Mouse (Mus musculus) liver, adult 2 months (tissue): ENCODE measurements at regions not wholly inside any gene's neighbourhood (a gene's known extent, or its start where the extent isn't known, plus 50 kb on each side); places are given as distances from the start of the nearest gene placed in this dataset.
"Not testable (repeated sequence)": the region's sequence is repeated elsewhere in the genome, so short reads cannot be mapped to it uniquely, and the experiment has no call there.

ENCODE experiments used
- DNase-seq: peaks from one replicate; pipeline ENCODE4 v3.0.0-alpha.2; 2011; ENCODE audit warnings: low read depth, low spot score; ENCODE audit errors: extremely low read depth
- H3K27ac ChIP-seq: fragments of 200-500 bp; replicated peaks from 2 replicates; pipeline ENCODE4 v1.5.1; 2012; ENCODE audit warnings: low read depth, mild to moderate bottlenecking, control low read depth, inconsistent platforms, low read length; ENCODE audit not compliant: insufficient read depth
- H3K27me3 ChIP-seq: fragments of 200-500 bp; 2 replicates; pipeline ENCODE4 v1.6.1; 2012; ENCODE audit warnings: mild to moderate bottlenecking, moderate library complexity, low read length, inconsistent platforms; ENCODE audit not compliant: control insufficient read depth, insufficient read depth
- H3K36me3 ChIP-seq: fragments of 200-500 bp; 2 replicates; pipeline ENCODE4 v1.6.1; 2012; ENCODE audit warnings: low read length, inconsistent platforms; ENCODE audit not compliant: control insufficient read depth, insufficient read depth
- H3K4me1 ChIP-seq: fragments of 200-500 bp; 2 replicates; pipeline ENCODE4 v1.6.1; 2011; ENCODE audit warnings: low read length; ENCODE audit not compliant: control insufficient read depth, insufficient read depth
- H3K4me3 ChIP-seq: fragments of 200-500 bp; 2 replicates; pipeline ENCODE4 v1.5.1; 2011; ENCODE audit warnings: low read depth, mild to moderate bottlenecking, control low read depth, low read length, moderate library complexity; ENCODE audit not compliant: insufficient read depth
- H3K79me2 ChIP-seq: fragments of 200-500 bp; 2 replicates; pipeline ENCODE4 v1.6.1; 2012; ENCODE audit warnings: inconsistent platforms, mild to moderate bottlenecking, low read length, moderate library complexity; ENCODE audit not compliant: control insufficient read depth, insufficient read depth
- H3K9ac ChIP-seq: fragments of 200-500 bp; 2 replicates; pipeline ENCODE4 v1.6.1; 2012; ENCODE audit warnings: low read depth, mild to moderate bottlenecking, control low read depth, inconsistent platforms, low read length
- CTCF ChIP-seq: fragments of 200-500 bp; IDR thresholded peaks from 2 replicates; pipeline ENCODE4 v1.5.1; 2011; ENCODE audit warnings: low read depth, low read length, control low read depth
- POLR2A ChIP-seq: fragments of 200-500 bp; IDR thresholded peaks from 2 replicates; pipeline ENCODE4 v1.6.1; 2011; ENCODE audit warnings: low read length, control low read depth; ENCODE audit not compliant: insufficient read depth; ENCODE audit errors: extremely low read depth
- WGBS: fragments of 180-500 bp; shearing (Covaris S2); methylation state at CpG from one replicate; pipeline ENCODE4 v1.1.7; 2018; 5-methylcytosine and 5-hydroxymethylcytosine counted together

DNA sequence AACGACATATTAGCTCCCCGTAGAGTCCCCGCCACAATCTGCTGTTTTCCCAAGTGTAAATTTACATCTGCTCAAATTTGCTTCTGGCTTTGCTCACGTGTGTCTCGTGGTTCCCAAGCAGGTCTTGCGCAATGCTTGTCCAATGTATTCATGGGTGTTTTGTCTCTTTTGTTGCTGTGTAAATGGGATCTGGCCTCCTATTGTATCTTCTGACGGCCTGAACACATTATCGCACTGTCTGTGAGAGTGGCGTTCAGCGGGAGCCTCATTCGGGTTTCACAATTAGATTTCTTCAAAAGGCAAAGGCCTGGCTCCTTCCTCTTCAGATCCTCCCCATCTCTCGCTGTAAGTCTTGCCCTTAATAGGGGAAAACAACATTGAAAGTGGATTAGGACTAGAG, 274.5 kb downstream of the Fam19a5 start:
- TF ChIP-seq CTCF, result no peak
- no peak for TF ChIP-seq POLR2A
- no peak for DNase-seq
- no peaks in the 10 kb centered on the region for H3K27me3 ChIP-seq
- H3K9ac ChIP-seq, result no peak overlapping the region
- H3K79me2 ChIP-seq, result no peaks in the 10 kb centered on the region
- H3K27ac ChIP-seq, result no peak overlapping the region
- H3K4me1 ChIP-seq, result no peaks in the 10 kb centered on the region
- no peak overlapping the region for H3K4me3 ChIP-seq
- WGBS, result 73% methylated on average over 12 of the region's 12 CpGs
- H3K36me3 ChIP-seq, result no peaks in the 10 kb centered on the region

- no peak for TF ChIP-seq CTCF
These were observed 298.0 kb downstream of the Fam19a5 start for GRCm38 (mm10) chr15:87842097-87842496.

DNA sequence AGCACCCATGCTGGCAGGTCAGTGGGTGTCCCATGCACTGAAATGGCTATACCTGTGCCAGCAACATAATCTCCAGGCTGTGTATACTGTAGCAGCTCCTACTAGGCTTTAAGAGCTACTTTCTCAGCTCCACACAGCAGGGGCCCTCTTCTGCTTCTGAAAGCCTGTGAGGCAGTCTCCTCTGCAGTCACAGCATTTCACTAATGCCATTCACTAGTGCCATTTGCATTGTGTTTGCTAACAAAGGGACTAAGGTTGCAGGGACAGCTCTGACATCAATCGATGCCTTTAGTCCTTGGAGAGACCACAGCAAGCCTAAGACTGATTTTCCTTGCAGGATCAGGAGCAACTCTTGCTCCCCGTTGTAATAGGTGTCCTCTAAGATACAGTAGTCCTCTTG, 315.0 kb downstream of the Fam19a5 start:
- Histone ChIP-seq H3K79me2 (no peaks in the 10 kb centered on the region), H3K4me3 (no peak overlapping the region), H3K9ac (no peak overlapping the region), H3K27me3 (no peaks in the 10 kb centered on the region), H3K36me3 (no peaks in the 10 kb centered on the region), H3K27ac (no peak overlapping the region), H3K4me1 (no peaks in the 10 kb centered on the region)
- no peak for DNase-seq
- TF ChIP-seq CTCF, result no peak
- no peak for TF ChIP-seq POLR2A
- WGBS, result 18% methylated on average over 2 of the region's 2 CpGs

More at GRCm38 (mm10) chr15:87842097-87842496, 298.0 kb downstream of the Fam19a5 start:
- Histone ChIP-seq H3K4me1 (no peaks in the 10 kb centered on the region), H3K27me3 (no peaks in the 10 kb centered on the region), H3K9ac (no peak overlapping the region), H3K79me2 (no peaks in the 10 kb centered on the region), H3K36me3 (no peaks in the 10 kb centered on the region), H3K4me3 (no peak overlapping the region), H3K27ac (no peak overlapping the region)
- no peak for DNase-seq
- 40% methylated on average over 3 of the region's 3 CpGs for WGBS

DNA sequence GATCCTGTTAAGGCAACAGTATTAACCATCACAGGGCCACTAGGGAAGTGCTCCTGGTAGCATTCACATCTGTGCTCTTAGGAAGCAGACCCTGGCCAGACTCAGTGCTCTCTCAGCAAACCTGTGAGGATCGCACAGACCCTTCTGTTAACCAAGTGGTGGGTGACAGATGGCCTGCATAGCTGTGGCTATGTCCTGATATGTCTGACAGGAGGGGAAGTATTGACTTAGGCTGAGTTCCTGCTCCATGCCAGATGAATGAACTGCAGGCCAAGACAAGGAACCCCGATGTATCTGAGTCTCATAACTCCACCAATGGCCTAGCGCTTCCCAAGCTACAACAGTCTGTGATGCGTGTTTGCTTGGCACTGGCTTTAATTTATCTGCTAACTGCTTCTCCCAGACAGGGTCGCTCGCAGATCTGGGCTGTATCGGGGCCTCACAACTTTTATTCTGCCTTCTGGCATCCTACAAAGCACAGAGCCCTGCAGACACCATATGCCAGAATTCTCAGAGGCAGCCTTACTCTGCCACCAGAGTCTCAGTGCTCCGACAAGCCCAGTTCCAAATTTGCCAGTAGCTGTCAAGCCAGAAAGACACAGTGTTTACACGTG, 332.3 kb downstream of the Fam19a5 start:
- Histone ChIP-seq H3K9ac (no peak overlapping the region), H3K27me3 (0 out of 2 replicates have a peak, but pooled peaks cover under 1% of the 10 kb centered on the region), H3K4me3 (no peak overlapping the region), H3K27ac (no peak overlapping the region), H3K4me1 (no peaks in the 10 kb centered on the region), H3K36me3 (no peaks in the 10 kb centered on the region), H3K79me2 (no peaks in the 10 kb centered on the region)
- TF ChIP-seq CTCF, result no peak
- no peak for TF ChIP-seq POLR2A
- DNase-seq, result no peak
- 68% methylated on average over 9 of the region's 9 CpGs for WGBS

- no peaks in the 10 kb centered on the region for H3K79me2 ChIP-seq
- H3K27me3 ChIP-seq, result no peaks in the 10 kb centered on the region
- H3K4me1 ChIP-seq, result no peaks in the 10 kb centered on the region
- 86% methylated on average over 5 of the region's 5 CpGs for WGBS
- TF ChIP-seq CTCF (no peak), POLR2A (no peak)
- H3K9ac ChIP-seq, result no peak overlapping the region
- DNase-seq, result no peak
- no peaks in the 10 kb centered on the region for H3K36me3 ChIP-seq
- H3K4me3 ChIP-seq, result no peak overlapping the region
- no peak overlapping the region for H3K27ac ChIP-seq
These were observed 346.8 kb downstream of the Fam19a5 start for GRCm38 (mm10) chr15:87890903-87891302.

GRCm38 (mm10) chr15:87894866-87895265, 350.8 kb downstream of the Fam19a5 start:
- not testable (repeated sequence) for H3K36me3 ChIP-seq, H3K4me1 ChIP-seq, H3K27me3 ChIP-seq, H3K79me2 ChIP-seq, H3K4me3 ChIP-seq, H3K27ac ChIP-seq, H3K9ac ChIP-seq, DNase-seq
- WGBS, result 86% methylated on average over 6 of the region's 6 CpGs
